Mouse (Mus musculus) c-Kit-positive CD71-negative TER-119-negative erythroid progenitor cells, embryonic 14.5 days (primary cell): ENCODE results near the gene Ralb.

ENCODE experiments used
- DNase-seq: peaks from one replicate; pipeline ENCODE4 v3.0.0-alpha.2; 2013; ENCODE audit warnings: low read depth

Ralb gene

GRCm38 (mm10) chr1:119504260-119505062 lies at the start of gene Ralb:
Gene Ralb, minus strand, starts transcription at chr1:119504794.
- peak; percentile 92 for DNase-seq

- DNase-seq: no peak
Measured at GRCm38 (mm10) chr1:119551651-119552050, 47.1 kb upstream of the Ralb start.

GRCm38 (mm10) chr1:119550064-119550463 lies 45.5 kb upstream of the Ralb start:
- DNase-seq: no peak

GRCm38 (mm10) chr1:119549327-119549689 lies 44.7 kb upstream of the Ralb start:
- DNase-seq: no peak

- DNase-seq: peak; percentile 63
Measured at GRCm38 (mm10) chr1:119548668-119549326, 44.2 kb upstream of the Ralb start.

GRCm38 (mm10) chr1:119546490-119546889 lies 41.9 kb upstream of the Ralb start:
- no peak for DNase-seq

GRCm38 (mm10) chr1:119545671-119546070 lies 41.1 kb upstream of the Ralb start:
- DNase-seq: no peak

GRCm38 (mm10) chr1:119545164-119545563 lies 40.6 kb upstream of the Ralb start:
- DNase-seq: no peak

GRCm38 (mm10) chr1:119544611-119545155 lies 40.1 kb upstream of the Ralb start:
- DNase-seq: no peak

GRCm38 (mm10) chr1:119543316-119543715 lies 38.7 kb upstream of the Ralb start:
- DNase-seq: no peak

- DNase-seq: no peak
Measured at GRCm38 (mm10) chr1:119541570-119541969, 37.0 kb upstream of the Ralb start.

- no peak for DNase-seq
Measured at GRCm38 (mm10) chr1:119540836-119541557, 36.4 kb upstream of the Ralb start.

- DNase-seq: no peak
Measured at GRCm38 (mm10) chr1:119539252-119539651, 34.7 kb upstream of the Ralb start.

- DNase-seq: no peak
Measured at GRCm38 (mm10) chr1:119537651-119538050, 33.1 kb upstream of the Ralb start.

- no peak for DNase-seq
Measured at GRCm38 (mm10) chr1:119536122-119536521, 31.5 kb upstream of the Ralb start.

- DNase-seq: no peak
Measured at GRCm38 (mm10) chr1:119534341-119534740, 29.7 kb upstream of the Ralb start.

GRCm38 (mm10) chr1:119533093-119533805 lies 28.7 kb upstream of the Ralb start:
- no peak for DNase-seq

GRCm38 (mm10) chr1:119532165-119532564 lies 27.6 kb upstream of the Ralb start:
- DNase-seq: no peak

- DNase-seq: no peak
Measured at GRCm38 (mm10) chr1:119530941-119531340, 26.3 kb upstream of the Ralb start.

GRCm38 (mm10) chr1:119525689-119526591 lies 21.3 kb upstream of the Ralb start, which contains the start of gene Tmem185b:
Gene Tmem185b, plus strand, starts transcription at chr1:119526160.
- peak; percentile 72 for DNase-seq

GRCm38 (mm10) chr1:119525004-119525444 lies 20.4 kb upstream of the Ralb start:
- DNase-seq: no peak
